In genomic region chr2:132151592-132151991, GRCm38 (mm10) we compare ENCODE assay signal across 17 mouse cellular contexts. TPM values are rescaled to one million over a fixed set of nuclear protein-coding genes. Genes with fewer than 3 reads are reported as not detected.
A peak's percentile ranks its signal among the peaks of the same experiment; 100 is the strongest.
DNase-seq lines count a peak whose midpoint lies in the region; ATAC-seq and TF ChIP-seq lines count a peak whose summit lies in the region.
"Had no signal": no experiment of that assay in that cellular context is flagged by ENCODE, and none has a peak within 500 bp of the region (broad histone marks: within the 10 kb centered on the region; RNA-seq: fewer than 3 reads in every experiment).

No protein-coding gene starts in this region.

- H3K4me3 ChIP-seq in gastrocnemius, adult 2 months, result no peak overlapping the region
- no peak overlapping the region for H3K4me3 ChIP-seq in lung, embryonic 14.5 days (ENCODE audit: low read depth, low read length)
- H3K4me3 ChIP-seq in lung, postnatal 0 days (ENCODE audit: low read depth, low read length), result no peak overlapping the region
- H3K4me3 ChIP-seq in hindbrain, postnatal 0 days (ENCODE audit: low read length), result no peak overlapping the region
- H3K4me3 ChIP-seq in intestine, embryonic 16.5 days (ENCODE audit: low read length), result no peak overlapping the region
- H3K4me3 ChIP-seq: heart, embryonic 13.5 days; layer of hippocampus, adult 2 months; liver, embryonic 15.5 days; neural tube, embryonic 15.5 days had no signal

- H3K4me2 ChIP-seq in lung, embryonic 14.5 days, result no peak overlapping the region
- H3K4me2 ChIP-seq in lung, postnatal 0 days (replicated peaks; ENCODE audit: low read depth, low read length), result no peak overlapping the region
- no peak overlapping the region for H3K4me2 ChIP-seq in hindbrain, postnatal 0 days (ENCODE audit: low read depth, low read length)
- H3K4me2 ChIP-seq in intestine, embryonic 16.5 days (ENCODE audit: low read depth, low read length), result no peak overlapping the region
- H3K4me2 ChIP-seq: heart, embryonic 13.5 days; liver, embryonic 15.5 days; neural tube, embryonic 15.5 days had no signal

- H3K27me3 ChIP-seq in lung, embryonic 14.5 days (ENCODE audit: insufficient read depth, low read length), result no peaks in the 10 kb centered on the region
- no peaks in the 10 kb centered on the region for H3K27me3 ChIP-seq in lung, postnatal 0 days (replicated peaks; ENCODE audit: insufficient read depth, low read length)
- H3K27me3 ChIP-seq in hindbrain, postnatal 0 days (ENCODE audit: insufficient read depth, low read length), result no peaks in the 10 kb centered on the region
- H3K27me3 ChIP-seq in intestine, embryonic 16.5 days (replicated peaks; ENCODE audit: control insufficient read depth, insufficient read depth, low read length), result no peaks in the 10 kb centered on the region
- H3K27me3 ChIP-seq: neural tube, embryonic 15.5 days had no signal

- no peaks in the 10 kb centered on the region for H3K36me3 ChIP-seq in lung, embryonic 14.5 days (ENCODE audit: insufficient read depth)
- no peaks in the 10 kb centered on the region for H3K36me3 ChIP-seq in lung, postnatal 0 days (ENCODE audit: insufficient read depth, low read length)
- H3K36me3 ChIP-seq in hindbrain, postnatal 0 days (ENCODE audit: insufficient read depth, low read length), result no peaks in the 10 kb centered on the region
- no peaks in the 10 kb centered on the region for H3K36me3 ChIP-seq in intestine, embryonic 16.5 days (ENCODE audit: control insufficient read depth, insufficient read depth, low read length)
- H3K36me3 ChIP-seq: G1E; heart, embryonic 13.5 days; liver, embryonic 15.5 days; neural tube, embryonic 15.5 days had no signal

- ATAC-seq in lung, embryonic 14.5 days (ENCODE audit: insufficient read depth), result no peak
- no peak for ATAC-seq in lung, postnatal 0 days
- peak; percentile 51 for ATAC-seq in megakaryocyte progenitor cell, adult 5-6 weeks (replicated peaks; ENCODE audit: poor library complexity)
- ATAC-seq in hindbrain, postnatal 0 days, result no peak
- no peak for ATAC-seq in intestine, embryonic 16.5 days
- ATAC-seq: hindbrain, embryonic 16.5 days; midbrain, embryonic 16.5 days had no signal

- DNase-seq in gastrocnemius, adult 2 months, result peak; percentile 51
- DNase-seq in gastrocnemius, adult 8-10 months (ENCODE audit: low spot score in 2 of 2), result no peak
- peak; percentile 25 for DNase-seq in lung, embryonic 14.5 days
- DNase-seq in lung, postnatal 0 days (ENCODE audit: low spot score), result no peak
- DNase-seq in kidney, postnatal 10 days, result peak; percentile 48
- no peak for DNase-seq in hindbrain, postnatal 0 days (ENCODE audit: low spot score)
- DNase-seq: B cell, adult 2 months; cerebellum, adult 11 months had no signal

- peak overlapping the region; percentile 38; the same call in 1 of the 2 replicates for H3K27ac ChIP-seq in gastrocnemius, adult 2 months
- H3K27ac ChIP-seq in lung, embryonic 14.5 days (ENCODE audit: low read depth), result no peak overlapping the region
- H3K27ac ChIP-seq in lung, postnatal 0 days (ENCODE audit: low read length), result no peak overlapping the region
- no peak overlapping the region for H3K27ac ChIP-seq in hindbrain, postnatal 0 days
- no peak overlapping the region for H3K27ac ChIP-seq in intestine, embryonic 16.5 days (ENCODE audit: low read length)
- H3K27ac ChIP-seq: heart, embryonic 13.5 days; layer of hippocampus, adult 2 months; liver, embryonic 15.5 days; neural tube, embryonic 15.5 days had no signal

- no peak for TF ChIP-seq CTCF in gastrocnemius, adult 2 months (IDR thresholded peaks at IDR 0.05)
- no peak for TF ChIP-seq CTCF in lung, embryonic 14.5 days (IDR thresholded peaks at IDR 0.05; ENCODE audit: low read depth)
- no peak for TF ChIP-seq CTCF in lung, postnatal 0 days (IDR thresholded peaks at IDR 0.05)
- TF ChIP-seq CTCF in hindbrain, postnatal 0 days (IDR thresholded peaks at IDR 0.05; ENCODE audit: low read depth), result no peak

- TF ChIP-seq EP300 in lung, postnatal 0 days (IDR thresholded peaks at IDR 0.05), result no peak

- no peak overlapping the region for H3K9ac ChIP-seq in lung, embryonic 14.5 days
- no peak overlapping the region for H3K9ac ChIP-seq in lung, postnatal 0 days (replicated peaks; ENCODE audit: low read depth)
- H3K9ac ChIP-seq in hindbrain, postnatal 0 days (replicated peaks; ENCODE audit: low read length), result no peak overlapping the region
- H3K9ac ChIP-seq in intestine, embryonic 16.5 days (ENCODE audit: low read depth, low read length), result no peak overlapping the region
- H3K9ac ChIP-seq: heart, embryonic 13.5 days; liver, embryonic 15.5 days; neural tube, embryonic 15.5 days had no signal

- no peaks in the 10 kb centered on the region for H3K9me3 ChIP-seq in lung, embryonic 14.5 days (ENCODE audit: low read depth, low read length)
- H3K9me3 ChIP-seq in lung, postnatal 0 days (ENCODE audit: low read length), result no peaks in the 10 kb centered on the region
- no peaks in the 10 kb centered on the region for H3K9me3 ChIP-seq in hindbrain, postnatal 0 days (ENCODE audit: low read length)
- H3K9me3 ChIP-seq in intestine, embryonic 16.5 days (ENCODE audit: control insufficient read depth, low read length), result no peaks in the 10 kb centered on the region
- H3K9me3 ChIP-seq: G1E; heart, embryonic 13.5 days; liver, embryonic 15.5 days; neural tube, embryonic 15.5 days had no signal

- H3K4me1 ChIP-seq in lung, embryonic 14.5 days (ENCODE audit: insufficient read depth), result no peaks in the 10 kb centered on the region
- no peaks in the 10 kb centered on the region for H3K4me1 ChIP-seq in lung, postnatal 0 days (ENCODE audit: insufficient read depth, low read depth, low read length)
- no peaks in the 10 kb centered on the region for H3K4me1 ChIP-seq in hindbrain, postnatal 0 days (ENCODE audit: insufficient read depth, low read length)
- no peaks in the 10 kb centered on the region for H3K4me1 ChIP-seq in intestine, embryonic 16.5 days (ENCODE audit: control insufficient read depth, insufficient read depth, low read length)
- H3K4me1 ChIP-seq: neural tube, embryonic 15.5 days had no signal

- intact Hi-C loops in gastrocnemius, adult 2 months (cut with DNase I), result no loop called here

- 75% methylated on average over 6 of the region's 6 CpGs for WGBS in lung, embryonic 14.5 days
- WGBS in lung, postnatal 0 days, result 43% methylated on average over 6 of the region's 6 CpGs
- WGBS in hindbrain, postnatal 0 days, result 74% methylated on average over 6 of the region's 6 CpGs
- 69% methylated on average over 6 of the region's 6 CpGs for WGBS in intestine, embryonic 16.5 days

RNA-seq across cellular contexts. Expression of gene Slc23a2, which starts 6.7 kb away (rescaled TPM):
- total RNA-seq in gastrocnemius, adult 2 months (2021), result 10 to 100 TPM in 1 of 2 experiments, 1 to 10 TPM in 1; 7.7 to 10.8 TPM
- total RNA-seq in gastrocnemius, adult 8-10 months (2022), result 10 to 100 TPM in 2 of 4 experiments, 1 to 10 TPM in 2; 8.0 to 10.3 (median 9.6) TPM
- polyA plus RNA-seq in lung, embryonic 14.5 days (2014; fragmentation: Nextera tagmentation; extraction: Ambion mirVana), result 13.8 and 17.3 TPM in 2 replicates
- polyA plus RNA-seq in lung, postnatal 0 days (2015; fragmentation: Nextera tagmentation; extraction: Ambion mirVana), result 26.6 and 35.8 TPM in 2 replicates
- total RNA-seq in megakaryocyte progenitor cell, adult 5-6 weeks (2015), result 5.4 and 6.7 TPM in 2 replicates
- 7.4 and 25.7 TPM in 2 replicates for total RNA-seq in megakaryocyte progenitor cell, adult 5-6 weeks (2017)
- 62.6 and 83.1 TPM in 2 replicates for total RNA-seq in hindbrain, postnatal 0 days (2014; rRNA removed)
- polyA plus RNA-seq in hindbrain, postnatal 0 days (2015; fragmentation: Nextera tagmentation; extraction: Ambion mirVana), result 43.0 and 49.4 TPM in 2 replicates
- polyA plus RNA-seq in intestine, embryonic 16.5 days (2015; fragmentation: Nextera tagmentation; extraction: Ambion mirVana), result 12.0 and 13.5 TPM in 2 replicates

Comparison
In these comparisons a context has a peak if more than half of its experiments do, and no peak if none do; other contexts are left out.
1. DNase-seq: peak in gastrocnemius, adult 2 months (single experiment), lung, embryonic 14.5 days (single experiment) and kidney, postnatal 10 days (single experiment); none in gastrocnemius, adult 8-10 months (0 of 2), lung, postnatal 0 days (single experiment) and hindbrain, postnatal 0 days (single experiment).